Mouse (Mus musculus): ENCODE measurements around the gene Abca8b. TPM values are rescaled to one million over a fixed set of nuclear protein-coding genes. Genes with fewer than 3 reads are reported as not detected.
"Not testable (repeated sequence)": the region's sequence is repeated elsewhere in the genome, so short reads cannot be mapped to it uniquely, and the experiment has no call there.

Abca8b gene
- polyA plus RNA-seq, 1 experiment from 2014 or later: 0.45 TPM

- not testable (repeated sequence) for H3K36me3 ChIP-seq (ENCODE audit: control insufficient read depth, insufficient read depth, low read length); H3K4me3 ChIP-seq (ENCODE audit: low read length); H3K9me3 ChIP-seq (ENCODE audit: control insufficient read depth, low read length); H3K27me3 ChIP-seq (ENCODE audit: control insufficient read depth, insufficient read depth, low read depth, low read length); H3K4me2 ChIP-seq (ENCODE audit: low read depth, low read length); H3K9ac ChIP-seq (ENCODE audit: low read length); ATAC-seq (ENCODE audit: low read depth); H3K27ac ChIP-seq (ENCODE audit: low read length); H3K4me1 ChIP-seq (replicated peaks; ENCODE audit: control insufficient read depth, insufficient read depth, low read length)
- 27% methylated on average over 11 of the region's 11 CpGs for WGBS
Measured at GRCm38 (mm10) chr11:109987460-109988072, 8.1 kb downstream of the Abca8b start.

DNA sequence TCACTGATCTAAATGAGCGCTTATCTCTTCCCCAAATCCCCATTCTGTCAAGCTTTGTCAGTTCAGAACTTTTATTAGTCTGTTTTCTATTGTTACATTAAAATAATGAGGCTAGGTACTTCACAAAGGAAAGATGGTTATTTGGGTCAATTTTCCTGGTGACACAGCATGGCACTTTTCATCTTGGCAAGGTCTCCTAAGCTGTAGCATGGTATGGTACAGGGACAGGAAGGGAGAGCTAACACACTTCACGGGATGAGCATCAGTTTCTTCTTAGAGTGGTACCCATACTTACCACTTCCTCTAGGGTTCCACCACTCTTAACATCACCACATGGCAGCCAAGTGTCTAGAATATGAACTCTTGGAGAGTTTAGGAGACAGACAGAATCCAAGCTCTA is 13.8 kb downstream of the Abca8b start:
- H3K4me2 ChIP-seq (ENCODE audit: low read depth, low read length): no peak overlapping the region
- no peaks in the 10 kb centered on the region for H3K4me1 ChIP-seq (replicated peaks; ENCODE audit: control insufficient read depth, insufficient read depth, low read length)
- no peaks in the 10 kb centered on the region for H3K36me3 ChIP-seq (ENCODE audit: control insufficient read depth, insufficient read depth, low read length)
- H3K27ac ChIP-seq (ENCODE audit: low read length): no peak overlapping the region
- 94% methylated on average over 2 of the region's 2 CpGs for WGBS
- no peak for ATAC-seq (ENCODE audit: low read depth)
- H3K9me3 ChIP-seq (ENCODE audit: control insufficient read depth, low read length): no peaks in the 10 kb centered on the region
- H3K4me3 ChIP-seq (ENCODE audit: low read length): no peak overlapping the region
- H3K9ac ChIP-seq (ENCODE audit: low read length): no peak overlapping the region
- H3K27me3 ChIP-seq (ENCODE audit: control insufficient read depth, insufficient read depth, low read depth, low read length): no peaks in the 10 kb centered on the region

DNA sequence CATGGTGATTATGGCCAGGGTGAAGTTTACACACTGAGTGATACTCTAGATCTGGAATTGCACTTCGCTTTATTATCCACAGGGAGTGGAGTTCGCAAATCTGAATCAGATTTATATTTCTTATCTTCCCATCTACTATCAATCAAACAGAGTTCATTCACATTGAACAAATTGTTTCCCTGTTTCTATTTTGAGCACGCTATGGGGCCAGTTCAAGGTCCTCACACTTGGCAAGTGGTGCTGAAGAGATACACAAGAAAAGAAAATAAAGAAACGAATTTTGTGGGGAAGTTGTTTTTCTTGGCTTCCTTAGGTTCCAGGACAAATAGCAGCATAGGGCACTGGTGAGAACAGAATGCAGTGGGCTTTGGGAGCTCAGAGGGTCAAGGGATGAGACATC is 25.1 kb downstream of the Abca8b start:
- Histone ChIP-seq H3K4me1 (replicated peaks; ENCODE audit: control insufficient read depth, insufficient read depth, low read length) (no peaks in the 10 kb centered on the region), H3K9me3 (ENCODE audit: control insufficient read depth, low read length) (peaks cover 6% of the 10 kb centered on the region), H3K36me3 (ENCODE audit: control insufficient read depth, insufficient read depth, low read length) (no peaks in the 10 kb centered on the region), H3K4me2 (ENCODE audit: low read depth, low read length) (no peak overlapping the region), H3K9ac (ENCODE audit: low read length) (no peak overlapping the region), H3K27me3 (ENCODE audit: control insufficient read depth, insufficient read depth, low read depth, low read length) (no peaks in the 10 kb centered on the region), H3K27ac (ENCODE audit: low read length) (no peak overlapping the region), H3K4me3 (ENCODE audit: low read length) (no peak overlapping the region)
- 61% methylated on average over 4 of the region's 4 CpGs for WGBS
- no peak for ATAC-seq (ENCODE audit: low read depth)

- Histone ChIP-seq H3K27ac (ENCODE audit: low read length) (no peak overlapping the region), H3K4me2 (ENCODE audit: low read depth, low read length) (no peak overlapping the region), H3K9me3 (ENCODE audit: control insufficient read depth, low read length) (no peaks in the 10 kb centered on the region), H3K36me3 (ENCODE audit: control insufficient read depth, insufficient read depth, low read length) (no peaks in the 10 kb centered on the region), H3K4me1 (replicated peaks; ENCODE audit: control insufficient read depth, insufficient read depth, low read length) (no peaks in the 10 kb centered on the region), H3K27me3 (ENCODE audit: control insufficient read depth, insufficient read depth, low read depth, low read length) (no peaks in the 10 kb centered on the region), H3K4me3 (ENCODE audit: low read length) (no peak overlapping the region), H3K9ac (ENCODE audit: low read length) (no peak overlapping the region)
- no peak for ATAC-seq (ENCODE audit: low read depth)
- 73% methylated on average over 4 of the region's 4 CpGs for WGBS
Measured at GRCm38 (mm10) chr11:109961495-109962492, 33.9 kb downstream of the Abca8b start.

DNA sequence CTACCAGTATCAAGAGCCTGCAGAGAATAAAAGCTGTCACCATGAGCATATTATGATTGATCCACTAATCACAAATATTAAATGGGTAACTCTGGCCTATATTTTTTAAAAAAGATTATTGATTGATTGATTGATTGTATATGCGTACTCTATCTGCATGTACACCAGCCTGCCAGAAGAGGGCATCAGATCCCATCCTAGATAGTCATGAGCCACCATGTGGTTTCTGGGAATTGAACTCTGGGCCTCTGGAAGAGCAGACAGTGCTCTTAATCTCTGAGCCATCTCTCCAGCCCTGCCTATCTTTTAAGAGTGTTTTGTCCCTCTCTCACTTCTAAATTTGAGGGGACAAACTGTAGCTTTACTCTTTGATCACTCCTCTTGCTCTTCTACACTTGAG is 40.5 kb downstream of the Abca8b start:
- 75% methylated on average over 1 of the region's 1 CpGs for WGBS
- Histone ChIP-seq H3K4me1 (replicated peaks; ENCODE audit: control insufficient read depth, insufficient read depth, low read length) (no peaks in the 10 kb centered on the region), H3K4me3 (ENCODE audit: low read length) (no peak overlapping the region), H3K9ac (ENCODE audit: low read length) (no peak overlapping the region), H3K36me3 (ENCODE audit: control insufficient read depth, insufficient read depth, low read length) (no peaks in the 10 kb centered on the region), H3K27me3 (ENCODE audit: control insufficient read depth, insufficient read depth, low read depth, low read length) (no peaks in the 10 kb centered on the region), H3K4me2 (ENCODE audit: low read depth, low read length) (no peak overlapping the region), H3K27ac (ENCODE audit: low read length) (no peak overlapping the region), H3K9me3 (ENCODE audit: control insufficient read depth, low read length) (no peaks in the 10 kb centered on the region)
- no peak for ATAC-seq (ENCODE audit: low read depth)

DNA sequence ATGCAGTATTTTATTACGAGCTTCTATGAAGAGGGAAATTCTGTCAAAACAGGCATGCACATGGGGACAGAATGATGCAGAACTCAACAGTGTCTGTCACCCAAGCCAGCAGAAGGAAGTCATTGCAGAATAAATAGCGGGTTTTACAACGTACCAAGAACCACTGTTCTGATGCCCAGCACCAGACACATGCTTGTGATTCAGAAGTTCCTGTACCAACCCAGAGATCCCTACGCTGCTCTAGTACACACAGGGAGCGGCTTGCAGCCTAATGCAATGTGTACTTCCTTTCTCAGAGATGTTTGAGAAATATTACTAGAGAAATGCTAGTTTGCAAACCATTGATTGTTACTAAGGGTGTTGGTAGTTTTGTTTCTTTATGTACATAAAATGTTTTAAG is 58.7 kb downstream of the Abca8b start:
- H3K27me3 ChIP-seq (ENCODE audit: control insufficient read depth, insufficient read depth, low read depth, low read length): no peaks in the 10 kb centered on the region
- no peak overlapping the region for H3K27ac ChIP-seq (ENCODE audit: low read length)
- H3K4me1 ChIP-seq (replicated peaks; ENCODE audit: control insufficient read depth, insufficient read depth, low read length): no peaks in the 10 kb centered on the region
- H3K9me3 ChIP-seq (ENCODE audit: control insufficient read depth, low read length): no peaks in the 10 kb centered on the region
- H3K9ac ChIP-seq (ENCODE audit: low read length): no peak overlapping the region
- ATAC-seq (ENCODE audit: low read depth): no peak
- no peak overlapping the region for H3K4me3 ChIP-seq (ENCODE audit: low read length)
- 86% methylated on average over 5 of the region's 5 CpGs for WGBS
- no peak overlapping the region for H3K4me2 ChIP-seq (ENCODE audit: low read depth, low read length)
- no peaks in the 10 kb centered on the region for H3K36me3 ChIP-seq (ENCODE audit: control insufficient read depth, insufficient read depth, low read length)

- not testable (repeated sequence) for H3K9ac ChIP-seq (ENCODE audit: low read length)
Measured at GRCm38 (mm10) chr11:109933207-109933606, 62.4 kb downstream of the Abca8b start.

DNA sequence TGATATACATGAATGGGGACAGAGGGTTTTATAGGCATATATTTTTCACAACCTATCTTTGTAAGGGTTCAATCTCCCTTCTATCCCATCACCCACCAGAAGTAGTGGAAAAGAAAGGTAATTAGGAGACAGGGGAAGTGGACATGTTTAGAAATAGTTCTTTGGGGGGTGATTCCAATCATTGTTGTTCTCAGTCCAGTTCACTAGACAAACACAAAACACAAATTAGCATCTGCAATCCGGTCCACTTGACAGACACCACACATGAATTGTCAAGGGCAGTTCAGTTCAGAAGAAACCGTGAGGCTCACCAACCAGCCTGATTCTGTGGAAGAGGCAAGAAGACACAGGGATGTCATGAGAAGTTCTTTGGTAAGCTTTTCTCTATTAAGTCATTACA is 67.2 kb downstream of the Abca8b start:
- Histone ChIP-seq H3K4me1 (replicated peaks; ENCODE audit: control insufficient read depth, insufficient read depth, low read length) (peaks cover 11% of the 10 kb centered on the region), H3K9me3 (ENCODE audit: control insufficient read depth, low read length) (no peaks in the 10 kb centered on the region), H3K4me2 (ENCODE audit: low read depth, low read length) (no peak overlapping the region), H3K9ac (ENCODE audit: low read length) (no peak overlapping the region), H3K36me3 (ENCODE audit: control insufficient read depth, insufficient read depth, low read length) (no peaks in the 10 kb centered on the region), H3K27me3 (ENCODE audit: control insufficient read depth, insufficient read depth, low read depth, low read length) (no peaks in the 10 kb centered on the region), H3K4me3 (ENCODE audit: low read length) (no peak overlapping the region), H3K27ac (ENCODE audit: low read length) (no peak overlapping the region)
- 97% methylated on average over 2 of the region's 2 CpGs for WGBS
- no peak for ATAC-seq (ENCODE audit: low read depth)

More at GRCm38 (mm10) chr11:109933207-109933606, 62.4 kb downstream of the Abca8b start:
- not testable (repeated sequence) for H3K4me1 ChIP-seq (replicated peaks; ENCODE audit: control insufficient read depth, insufficient read depth, low read length); H3K27me3 ChIP-seq (ENCODE audit: control insufficient read depth, insufficient read depth, low read depth, low read length); H3K36me3 ChIP-seq (ENCODE audit: control insufficient read depth, insufficient read depth, low read length); H3K4me3 ChIP-seq (ENCODE audit: low read length); ATAC-seq (ENCODE audit: low read depth); H3K9me3 ChIP-seq (ENCODE audit: control insufficient read depth, low read length); H3K4me2 ChIP-seq (ENCODE audit: low read depth, low read length); H3K27ac ChIP-seq (ENCODE audit: low read length)
- 54% methylated on average over 4 of the region's 4 CpGs for WGBS

Measured in lung, embryonic 16.5 days (tissue).